Mouse (Mus musculus) embryonic facial prominence, embryonic 11.5 days (tissue): ENCODE measurements at regions not wholly inside any gene's neighbourhood (a gene's known extent, or its start where the extent isn't known, plus 50 kb on each side); places are given as distances from the start of the nearest gene placed in this dataset.

Experiments
- ATAC-seq: fragments of 200-750 bp; cut with Nextera tagmentation; replicated peaks from 2 replicates; pipeline ENCODE4 v1.8.0; 2017; ENCODE audit warnings: low read depth; ENCODE audit not compliant: insufficient number of reproducible peaks, low FRiP score, low TSS enrichment
- DNase-seq: peaks from one replicate; pipeline ENCODE4 v3.0.0-alpha.2; 2015; ENCODE audit warnings: low spot score
- H3K27ac ChIP-seq: fragments of 300-500 bp; sonication (generic); replicated peaks from 2 replicates; pipeline ENCODE4 v1.5.1; 2014; ENCODE audit warnings: mild to moderate bottlenecking, low read depth, low read length, control low read depth
- H3K27me3 ChIP-seq: fragments of 300-500 bp; sonication (generic); 2 replicates; pipeline ENCODE4 v1.6.1; 2014; ENCODE audit warnings: mild to moderate bottlenecking, low read length, moderate library complexity, mixed read lengths; ENCODE audit not compliant: control insufficient read depth, insufficient read depth
- H3K36me3 ChIP-seq: fragments of 300-500 bp; sonication (generic); replicated peaks from 2 replicates; pipeline ENCODE4 v1.6.1; 2014; ENCODE audit warnings: low read depth, mild to moderate bottlenecking, low read length, moderate library complexity, mixed read lengths; ENCODE audit not compliant: control insufficient read depth, insufficient read depth
- H3K4me1 ChIP-seq: fragments of 300-500 bp; sonication (generic); 2 replicates; pipeline ENCODE4 v1.6.1; 2014; ENCODE audit warnings: low read length, mixed read lengths; ENCODE audit not compliant: control insufficient read depth, insufficient read depth
- H3K4me2 ChIP-seq: fragments of 300-500 bp; sonication (generic); 2 replicates; pipeline ENCODE4 v1.6.1; 2014; ENCODE audit warnings: low read depth, mild to moderate bottlenecking, control low read depth, low read length, moderate library complexity
- H3K4me3 ChIP-seq: fragments of 300-500 bp; sonication (generic); 2 replicates; pipeline ENCODE4 v1.5.1; 2014; ENCODE audit warnings: low read depth, low read length, control low read depth
- H3K9ac ChIP-seq: fragments of 300-500 bp; sonication (generic); replicated peaks from 2 replicates; pipeline ENCODE4 v1.6.1; 2014; ENCODE audit warnings: mild to moderate bottlenecking, control low read depth, low read length
- H3K9me3 ChIP-seq: fragments of 300-500 bp; sonication (generic); replicated peaks from 2 replicates; pipeline ENCODE4 v1.6.1; 2016; ENCODE audit warnings: mild to moderate bottlenecking, low read length, inconsistent platforms, mixed read lengths; ENCODE audit not compliant: control insufficient read depth
- WGBS: fragments of 180-500 bp; shearing (Covaris S2); extraction: QIAGEN DNeasy Blood & Tissue Kit; methylation state at CpG from one replicate; pipeline ENCODE4 v1.1.7; 2014; 5-methylcytosine and 5-hydroxymethylcytosine counted together

DNA sequence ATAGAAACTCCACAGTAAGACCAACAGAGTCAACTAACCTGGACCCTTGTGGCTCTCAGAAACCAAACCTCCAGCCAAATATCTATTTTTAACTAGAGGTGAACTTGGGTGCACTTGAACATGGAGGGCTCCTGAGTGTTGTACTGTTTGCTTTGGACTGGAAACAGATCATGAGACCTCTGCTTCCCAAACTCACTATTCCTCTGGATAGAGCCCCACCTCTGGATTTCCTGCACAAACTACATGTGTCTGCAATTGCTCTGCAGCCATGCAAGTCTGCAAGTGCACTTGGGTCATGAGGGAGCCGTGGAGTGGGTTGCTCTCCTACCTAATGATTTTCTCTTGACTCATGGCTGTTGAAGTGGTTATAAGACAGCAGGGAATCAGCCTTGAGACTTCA lies 759.9 kb upstream of the Fam160b2 start:
- no peak overlapping the region for H3K27ac ChIP-seq
- no peak overlapping the region for H3K9ac ChIP-seq
- no peaks in the 10 kb centered on the region for H3K4me1 ChIP-seq
- H3K4me3 ChIP-seq, result no peak overlapping the region
- H3K4me2 ChIP-seq, result no peak overlapping the region
- H3K36me3 ChIP-seq, result no peaks in the 10 kb centered on the region
- no peaks in the 10 kb centered on the region for H3K9me3 ChIP-seq
- ATAC-seq, result no peak
- DNase-seq, result no peak
- 81% methylated on average over 1 of the region's 1 CpGs for WGBS
- H3K27me3 ChIP-seq, result no peaks in the 10 kb centered on the region

DNA sequence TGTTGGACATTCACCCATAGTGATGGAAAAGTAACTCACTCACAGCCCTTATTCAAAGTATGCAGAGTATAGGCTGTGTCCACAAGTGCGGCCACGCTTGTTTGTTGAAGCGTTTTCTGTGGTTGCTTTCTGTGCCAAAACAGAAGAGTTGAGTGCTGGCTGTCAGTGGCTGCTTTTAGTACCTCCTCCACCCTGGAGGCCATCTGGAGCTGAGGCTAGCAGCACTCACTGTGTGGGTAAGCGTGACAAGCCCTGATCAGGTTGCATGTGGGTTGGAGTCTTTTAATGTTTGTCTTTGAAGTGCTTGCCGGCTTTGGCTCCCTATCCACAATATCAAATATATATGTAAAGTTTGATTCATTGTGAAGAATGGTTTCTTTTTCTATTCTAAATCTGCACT lies 738.6 kb upstream of the Fam160b2 start:
- H3K9ac ChIP-seq, result no peak overlapping the region
- no peaks in the 10 kb centered on the region for H3K9me3 ChIP-seq
- no peak overlapping the region for H3K27ac ChIP-seq
- no peak overlapping the region for H3K4me2 ChIP-seq
- no peak overlapping the region for H3K4me3 ChIP-seq
- DNase-seq (peak; percentile 9), ATAC-seq (no peak)
- H3K36me3 ChIP-seq, result no peaks in the 10 kb centered on the region
- H3K27me3 ChIP-seq, result no peaks in the 10 kb centered on the region
- H3K4me1 ChIP-seq, result no peaks in the 10 kb centered on the region
- WGBS, result 58% methylated on average over 5 of the region's 5 CpGs

DNA sequence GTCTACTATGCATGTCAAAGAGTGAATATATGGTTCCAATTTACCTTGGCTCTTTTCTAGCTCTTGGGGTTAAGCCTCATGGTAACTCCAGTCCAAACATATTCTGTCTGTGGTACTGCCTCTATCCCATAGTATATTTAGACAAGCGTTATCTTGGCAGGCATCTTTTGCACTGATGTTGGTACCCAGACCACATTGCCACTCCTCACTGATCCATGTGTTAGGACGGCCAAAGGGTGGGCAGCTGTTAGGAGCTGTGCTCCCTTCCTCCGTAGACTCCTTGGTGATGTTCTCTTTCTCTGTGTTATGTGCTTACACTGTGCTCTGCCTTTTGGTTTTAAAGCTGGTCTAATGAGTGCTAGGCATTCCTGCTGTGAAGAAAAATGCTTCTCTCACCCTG lies 737.3 kb upstream of the Fam160b2 start:
- no peak overlapping the region for H3K27ac ChIP-seq
- no peak for DNase-seq
- no peaks in the 10 kb centered on the region for H3K27me3 ChIP-seq
- H3K4me2 ChIP-seq, result no peak overlapping the region
- H3K4me3 ChIP-seq, result no peak overlapping the region
- H3K9me3 ChIP-seq, result no peaks in the 10 kb centered on the region
- no peak for ATAC-seq
- H3K9ac ChIP-seq, result no peak overlapping the region
- no peaks in the 10 kb centered on the region for H3K36me3 ChIP-seq
- no peaks in the 10 kb centered on the region for H3K4me1 ChIP-seq
- WGBS, result 98% methylated on average over 3 of the region's 3 CpGs

DNA sequence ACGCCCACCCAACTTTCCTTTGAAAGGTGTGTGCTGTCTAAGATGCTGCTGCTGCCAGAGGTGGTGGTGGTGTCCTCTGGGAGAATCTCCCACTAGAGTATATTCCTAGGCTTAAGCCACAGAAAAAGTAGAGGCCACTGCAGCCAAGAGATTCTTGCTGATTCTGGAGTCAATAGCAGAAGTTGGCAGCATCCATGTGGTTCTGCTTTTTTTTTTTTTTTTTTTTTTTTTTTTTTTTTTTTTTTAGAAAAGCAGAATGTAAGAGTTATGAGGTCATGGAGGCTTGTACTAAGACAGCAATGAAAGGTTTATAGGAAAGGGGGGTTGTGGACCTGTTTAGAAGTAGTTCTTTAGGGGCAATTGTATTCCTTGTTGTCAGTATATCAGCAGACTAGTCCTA lies 734.4 kb upstream of the Fam160b2 start:
- 90% methylated on average over 1 of the region's 1 CpGs for WGBS
- ATAC-seq, result no peak
- H3K9ac ChIP-seq, result no peak overlapping the region
- H3K27ac ChIP-seq, result no peak overlapping the region
- H3K4me3 ChIP-seq, result no peak overlapping the region
- no peaks in the 10 kb centered on the region for H3K9me3 ChIP-seq
- H3K4me1 ChIP-seq, result no peaks in the 10 kb centered on the region
- no peak overlapping the region for H3K4me2 ChIP-seq
- DNase-seq, result no peak
- no peaks in the 10 kb centered on the region for H3K36me3 ChIP-seq
- no peaks in the 10 kb centered on the region for H3K27me3 ChIP-seq

DNA sequence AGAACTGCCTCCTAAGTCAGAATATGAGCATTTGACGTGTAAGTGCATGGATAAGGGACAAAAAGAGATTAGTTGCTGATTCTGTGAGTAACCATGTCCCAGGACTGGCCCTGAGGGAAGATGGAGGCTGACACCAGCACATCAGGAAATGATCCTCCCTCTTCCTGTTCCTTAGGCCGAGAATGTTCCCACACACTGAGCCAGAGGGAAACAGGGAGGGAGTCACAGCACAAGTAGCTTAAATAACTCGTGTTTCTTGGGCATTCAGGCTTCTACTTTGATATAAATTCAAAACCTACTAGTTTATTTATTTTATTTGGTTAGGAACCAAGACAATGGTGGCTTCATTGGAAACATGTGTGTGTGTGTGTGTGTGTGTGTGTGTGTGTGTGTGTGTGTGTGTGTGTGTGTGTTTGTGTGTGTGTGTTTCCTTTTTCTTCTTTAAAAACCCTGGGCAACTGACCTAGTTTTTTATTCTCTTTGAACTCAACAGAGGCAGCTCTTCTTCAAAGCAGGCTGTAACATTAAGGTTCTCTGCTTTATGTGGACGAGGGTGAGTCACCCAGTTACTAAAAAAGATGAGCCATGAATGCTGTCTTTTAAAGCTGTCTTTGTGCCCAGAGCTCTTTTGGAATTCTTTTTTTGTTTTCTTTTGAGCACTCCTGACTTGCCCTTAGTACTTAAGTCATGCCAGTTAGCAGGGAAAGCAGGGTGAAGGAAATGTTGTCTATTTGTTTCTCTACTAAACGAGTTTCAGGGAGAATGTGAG lies 730.4 kb upstream of the Fam160b2 start:
- WGBS, result 44% methylated on average over 5 of the region's 5 CpGs
- no peak for ATAC-seq
- H3K27ac ChIP-seq, result no peak overlapping the region
- H3K4me3 ChIP-seq, result no peak overlapping the region
- DNase-seq, result no peak
- H3K4me2 ChIP-seq, result no peak overlapping the region
- H3K36me3 ChIP-seq, result no peaks in the 10 kb centered on the region
- no peak overlapping the region for H3K9ac ChIP-seq
- no peaks in the 10 kb centered on the region for H3K27me3 ChIP-seq
- no peaks in the 10 kb centered on the region for H3K4me1 ChIP-seq
- H3K9me3 ChIP-seq, result no peaks in the 10 kb centered on the region

DNA sequence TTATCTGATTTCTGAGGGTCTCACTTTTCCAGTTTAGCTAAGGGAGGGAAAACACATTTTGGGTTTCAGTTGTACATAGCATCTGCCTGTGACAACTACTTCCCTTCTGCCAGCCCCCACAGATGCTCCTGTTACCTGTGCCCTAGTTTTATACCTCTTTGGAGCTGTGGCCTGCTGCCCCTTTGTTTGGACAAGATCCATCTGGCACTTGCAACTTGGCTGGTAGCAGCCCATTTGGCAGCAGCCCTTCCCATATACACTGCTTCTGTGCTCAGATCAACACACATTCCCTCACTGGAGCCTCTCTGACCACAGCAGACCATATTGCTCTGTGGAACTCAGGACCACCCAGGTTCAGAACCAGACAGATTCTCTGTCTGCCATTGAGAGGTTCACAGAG lies 728.0 kb upstream of the Fam160b2 start:
- H3K4me3 ChIP-seq, result no peak overlapping the region
- no peak overlapping the region for H3K9ac ChIP-seq

DNA sequence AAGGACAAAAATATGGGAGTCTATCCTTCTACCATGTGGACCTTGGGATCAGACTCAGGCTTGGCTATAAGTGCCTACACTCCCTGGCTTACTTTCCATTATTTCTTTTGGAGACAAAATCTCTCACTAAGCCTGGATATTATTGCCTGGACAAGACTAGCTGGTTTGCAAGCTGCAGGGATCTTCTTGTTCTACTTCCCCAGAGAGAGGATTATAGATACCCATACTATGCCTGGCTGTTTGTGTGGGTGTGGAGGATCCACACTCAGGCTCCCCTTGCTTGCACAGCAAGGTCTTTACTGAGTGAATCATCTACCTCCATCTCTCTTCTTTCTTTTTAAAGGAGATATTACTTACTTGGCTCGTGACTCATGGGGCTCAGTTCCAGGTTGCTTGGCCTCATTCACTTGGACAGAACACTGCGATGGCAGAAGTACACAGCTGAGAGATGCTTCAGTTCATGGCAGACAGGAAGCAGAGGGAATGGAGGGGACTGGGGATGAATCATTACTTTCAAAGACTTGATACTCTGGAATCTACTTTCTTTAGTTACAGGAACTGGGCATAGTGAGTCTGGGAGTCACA lies 727.0 kb upstream of the Fam160b2 start:
- no peak overlapping the region for H3K27ac ChIP-seq
- H3K4me2 ChIP-seq, result no peak overlapping the region
- no peak for ATAC-seq
- no peaks in the 10 kb centered on the region for H3K9me3 ChIP-seq
- no peaks in the 10 kb centered on the region for H3K4me1 ChIP-seq
- H3K36me3 ChIP-seq, result no peaks in the 10 kb centered on the region
- DNase-seq, result no peak
- H3K27me3 ChIP-seq, result no peaks in the 10 kb centered on the region
- 95% methylated on average over 2 of the region's 2 CpGs for WGBS
- H3K9ac ChIP-seq, result no peak overlapping the region
- no peak overlapping the region for H3K4me3 ChIP-seq

More for the DNA sequence above, 728.0 kb upstream of the Fam160b2 start:
- no peaks in the 10 kb centered on the region for H3K27me3 ChIP-seq
- H3K36me3 ChIP-seq, result no peaks in the 10 kb centered on the region
- H3K9me3 ChIP-seq, result no peaks in the 10 kb centered on the region
- H3K4me1 ChIP-seq, result no peaks in the 10 kb centered on the region
- DNase-seq (no peak), ATAC-seq (no peak)
- H3K27ac ChIP-seq, result no peak overlapping the region
- no peak overlapping the region for H3K4me2 ChIP-seq

DNA sequence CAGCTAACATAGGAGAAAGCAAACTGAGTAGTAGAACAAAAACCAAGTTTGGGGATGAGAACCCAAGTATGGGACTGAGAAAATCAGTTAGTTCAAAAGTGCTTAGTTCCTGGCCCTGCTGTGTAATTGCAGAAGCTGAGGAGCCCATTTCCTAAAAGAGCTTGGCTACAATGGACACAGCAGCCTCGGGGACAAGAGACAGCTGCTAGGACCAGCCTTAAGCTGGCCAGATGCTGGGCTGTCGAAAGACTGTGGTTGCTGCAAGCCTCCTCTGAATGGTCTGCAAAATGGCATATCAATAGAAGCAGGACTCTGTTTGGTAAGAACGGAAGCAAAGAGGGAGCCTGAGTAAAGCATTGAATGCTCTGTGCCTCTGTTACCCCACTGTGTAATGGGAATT lies 715.6 kb upstream of the Fam160b2 start:
- ATAC-seq (no peak), DNase-seq (no peak)
- 67% methylated on average over 3 of the region's 3 CpGs for WGBS
- Histone ChIP-seq H3K27ac (no peak overlapping the region), H3K4me2 (no peak overlapping the region), H3K27me3 (no peaks in the 10 kb centered on the region), H3K9me3 (no peaks in the 10 kb centered on the region), H3K4me1 (no peaks in the 10 kb centered on the region), H3K36me3 (no peaks in the 10 kb centered on the region), H3K9ac (no peak overlapping the region), H3K4me3 (no peak overlapping the region)
